Mouse (Mus musculus): ENCODE measurements around the gene Auts2. TPM values are rescaled to one million over a fixed set of nuclear protein-coding genes. Genes with fewer than 3 reads are reported as not detected.

The Auts2 gene
- polyA plus RNA-seq, 1 experiment from 2014 or later: 47.7 TPM

GRCm38 (mm10) chr5:131427734-131428413 lies 1115.3 kb downstream of the Auts2 start:
- no peaks in the 10 kb centered on the region for H3K27me3 ChIP-seq (ENCODE audit: control insufficient read depth, insufficient read depth, low read length)
- H3K9ac ChIP-seq (replicated peaks; ENCODE audit: low read depth, low read length): no peak overlapping the region
- H3K4me3 ChIP-seq (ENCODE audit: low read depth, low read length): no peak overlapping the region
- no peak overlapping the region for H3K4me2 ChIP-seq (replicated peaks; ENCODE audit: low read depth, low read length)
- no peaks in the 10 kb centered on the region for H3K4me1 ChIP-seq (ENCODE audit: control insufficient read depth, insufficient read depth, low read length)
- H3K9me3 ChIP-seq (ENCODE audit: control insufficient read depth, low read depth, low read length): no peaks in the 10 kb centered on the region
- no peak overlapping the region for H3K27ac ChIP-seq (ENCODE audit: low read length)
- no peaks in the 10 kb centered on the region for H3K36me3 ChIP-seq (ENCODE audit: control insufficient read depth, insufficient read depth, low read length)
- ATAC-seq (ENCODE audit: insufficient number of reproducible peaks, insufficient read depth, low FRiP score, low read depth): peak; percentile 48; the same call in 1 of the 2 replicates
- 37% methylated on average over 11 of the region's 11 CpGs for WGBS

- WGBS: 91% methylated on average over 3 of the region's 3 CpGs
- H3K4me3 ChIP-seq (ENCODE audit: low read depth, low read length): no peak overlapping the region
- H3K27me3 ChIP-seq (ENCODE audit: control insufficient read depth, insufficient read depth, low read length): no peaks in the 10 kb centered on the region
- H3K27ac ChIP-seq (ENCODE audit: low read length): no peak overlapping the region
- no peaks in the 10 kb centered on the region for H3K4me1 ChIP-seq (ENCODE audit: control insufficient read depth, insufficient read depth, low read length)
- no peaks in the 10 kb centered on the region for H3K9me3 ChIP-seq (ENCODE audit: control insufficient read depth, low read depth, low read length)
- no peak for ATAC-seq (ENCODE audit: insufficient number of reproducible peaks, insufficient read depth, low FRiP score, low read depth)
- no peaks in the 10 kb centered on the region for H3K36me3 ChIP-seq (ENCODE audit: control insufficient read depth, insufficient read depth, low read length)
- H3K4me2 ChIP-seq (replicated peaks; ENCODE audit: low read depth, low read length): no peak overlapping the region
- H3K9ac ChIP-seq (replicated peaks; ENCODE audit: low read depth, low read length): no peak overlapping the region
These were observed 1120.4 kb downstream of the Auts2 start for GRCm38 (mm10) chr5:131422737-131423136.

GRCm38 (mm10) chr5:131420406-131420805 lies 1122.7 kb downstream of the Auts2 start:
- no peak for ATAC-seq (ENCODE audit: insufficient number of reproducible peaks, insufficient read depth, low FRiP score, low read depth)
- Histone ChIP-seq H3K4me3 (ENCODE audit: low read depth, low read length) (no peak overlapping the region), H3K36me3 (ENCODE audit: control insufficient read depth, insufficient read depth, low read length) (no peaks in the 10 kb centered on the region), H3K9me3 (ENCODE audit: control insufficient read depth, low read depth, low read length) (no peaks in the 10 kb centered on the region), H3K4me2 (replicated peaks; ENCODE audit: low read depth, low read length) (no peak overlapping the region), H3K27ac (ENCODE audit: low read length) (no peak overlapping the region), H3K27me3 (ENCODE audit: control insufficient read depth, insufficient read depth, low read length) (no peaks in the 10 kb centered on the region), H3K4me1 (ENCODE audit: control insufficient read depth, insufficient read depth, low read length) (no peaks in the 10 kb centered on the region), H3K9ac (replicated peaks; ENCODE audit: low read depth, low read length) (no peak overlapping the region)
- WGBS: 69% methylated on average over 2 of the region's 2 CpGs

GRCm38 (mm10) chr5:131415902-131416545 lies 1127.1 kb downstream of the Auts2 start:
- no peak overlapping the region for H3K9ac ChIP-seq (replicated peaks; ENCODE audit: low read depth, low read length)
- ATAC-seq (ENCODE audit: insufficient number of reproducible peaks, insufficient read depth, low FRiP score, low read depth): no peak
- no peaks in the 10 kb centered on the region for H3K27me3 ChIP-seq (ENCODE audit: control insufficient read depth, insufficient read depth, low read length)
- no peaks in the 10 kb centered on the region for H3K36me3 ChIP-seq (ENCODE audit: control insufficient read depth, insufficient read depth, low read length)
- 86% methylated on average over 1 of the region's 1 CpGs for WGBS
- H3K4me2 ChIP-seq (replicated peaks; ENCODE audit: low read depth, low read length): no peak overlapping the region
- H3K4me1 ChIP-seq (ENCODE audit: control insufficient read depth, insufficient read depth, low read length): no peaks in the 10 kb centered on the region
- H3K9me3 ChIP-seq (ENCODE audit: control insufficient read depth, low read depth, low read length): no peaks in the 10 kb centered on the region
- no peak overlapping the region for H3K4me3 ChIP-seq (ENCODE audit: low read depth, low read length)
- H3K27ac ChIP-seq (ENCODE audit: low read length): no peak overlapping the region

- Histone ChIP-seq H3K27ac (ENCODE audit: low read length) (no peak overlapping the region), H3K9me3 (ENCODE audit: control insufficient read depth, low read depth, low read length) (no peaks in the 10 kb centered on the region), H3K9ac (replicated peaks; ENCODE audit: low read depth, low read length) (no peak overlapping the region), H3K4me2 (replicated peaks; ENCODE audit: low read depth, low read length) (no peak overlapping the region), H3K4me3 (ENCODE audit: low read depth, low read length) (no peak overlapping the region), H3K36me3 (ENCODE audit: control insufficient read depth, insufficient read depth, low read length) (no peaks in the 10 kb centered on the region), H3K4me1 (ENCODE audit: control insufficient read depth, insufficient read depth, low read length) (no peaks in the 10 kb centered on the region), H3K27me3 (ENCODE audit: control insufficient read depth, insufficient read depth, low read length) (no peaks in the 10 kb centered on the region)
- ATAC-seq (ENCODE audit: insufficient number of reproducible peaks, insufficient read depth, low FRiP score, low read depth): no peak
- WGBS: 39% methylated on average over 3 of the region's 3 CpGs
These were observed 1144.9 kb downstream of the Auts2 start for GRCm38 (mm10) chr5:131398250-131398649.

GRCm38 (mm10) chr5:131395756-131396155 lies 1147.4 kb downstream of the Auts2 start:
- no peak overlapping the region for H3K9ac ChIP-seq (replicated peaks; ENCODE audit: low read depth, low read length)
- WGBS: 85% methylated on average over 8 of the region's 8 CpGs
- no peaks in the 10 kb centered on the region for H3K27me3 ChIP-seq (ENCODE audit: control insufficient read depth, insufficient read depth, low read length)
- no peak for ATAC-seq (ENCODE audit: insufficient number of reproducible peaks, insufficient read depth, low FRiP score, low read depth)
- H3K4me2 ChIP-seq (replicated peaks; ENCODE audit: low read depth, low read length): no peak overlapping the region
- H3K9me3 ChIP-seq (ENCODE audit: control insufficient read depth, low read depth, low read length): no peaks in the 10 kb centered on the region
- H3K4me1 ChIP-seq (ENCODE audit: control insufficient read depth, insufficient read depth, low read length): no peaks in the 10 kb centered on the region
- no peak overlapping the region for H3K27ac ChIP-seq (ENCODE audit: low read length)
- no peaks in the 10 kb centered on the region for H3K36me3 ChIP-seq (ENCODE audit: control insufficient read depth, insufficient read depth, low read length)
- no peak overlapping the region for H3K4me3 ChIP-seq (ENCODE audit: low read depth, low read length)

Measured in stomach, embryonic 14.5 days (tissue).